Mouse (Mus musculus): Measurements from ENCODE around the gene Fcer2a. TPM values are rescaled to one million over a fixed set of nuclear protein-coding genes. Genes with fewer than 3 reads are reported as not detected.

Fcer2a gene
- polyA plus RNA-seq, 1 experiment from 2014 or later = 0.37 TPM

GRCm38 (mm10) chr8:3671980-3672491 lies 21.9 kb downstream of the Fcer2a start, which contains the start of gene Fcor:
Gene Fcor (minus strand): TSS chr8:3672362.
- H3K4me2 ChIP-seq (replicated peaks) = peak within 1 kb of the TSS; percentile 60
- H3K27ac ChIP-seq = peak within 1 kb of the TSS; percentile 68
- H3K4me1 ChIP-seq = peaks cover 2% of the 10 kb centered on the region; the same call in 1 of the 2 replicates
- H3K27me3 ChIP-seq = no peaks in the 10 kb centered on the region; the same call in 1 of the 2 replicates
- WGBS = under 1% methylated on average over 23 of the region's 23 CpGs
- ATAC-seq (ENCODE audit: low FRiP score) = peak; percentile 87
- no peaks in the 10 kb centered on the region for H3K36me3 ChIP-seq
- no peaks in the 10 kb centered on the region for H3K9me3 ChIP-seq (replicated peaks)
- H3K4me3 ChIP-seq = peak within 1 kb of the TSS; percentile 41
- peak within 1 kb of the TSS; percentile 54 for H3K9ac ChIP-seq

- WGBS = 93% methylated on average over 2 of the region's 2 CpGs
- no peak for ATAC-seq (ENCODE audit: low FRiP score)
- Histone ChIP-seq H3K4me2 (replicated peaks) (no peak overlapping the region), H3K9me3 (replicated peaks) (no peaks in the 10 kb centered on the region), H3K36me3 (no peaks in the 10 kb centered on the region), H3K9ac (no peak overlapping the region), H3K4me1 (no peaks in the 10 kb centered on the region; the same call in 1 of the 2 replicates), H3K27me3 (no peaks in the 10 kb centered on the region; the same call in 1 of the 2 replicates), H3K4me3 (no peak overlapping the region), H3K27ac (no peak overlapping the region)
These were observed 23.6 kb downstream of the Fcer2a start for GRCm38 (mm10) chr8:3670388-3670787.

- Histone ChIP-seq H3K9me3 (replicated peaks) (no peaks in the 10 kb centered on the region; the same call in 1 of the 2 replicates), H3K4me2 (replicated peaks) (no peak within 1 kb of the TSS), H3K4me1 (no peaks in the 10 kb centered on the region), H3K27me3 (no peaks in the 10 kb centered on the region; the same call in 1 of the 2 replicates), H3K9ac (no peak within 1 kb of the TSS), H3K27ac (no peak within 1 kb of the TSS), H3K36me3 (no peaks in the 10 kb centered on the region), H3K4me3 (no peak within 1 kb of the TSS)
- 82% methylated on average over 6 of the region's 6 CpGs for WGBS
- ATAC-seq (ENCODE audit: low FRiP score) = no peak
These were observed 28.5 kb downstream of the Fcer2a start, which contains the start of gene Mcemp1 for GRCm38 (mm10) chr8:3665507-3665906. Gene Mcemp1 (plus strand): TSS chr8:3665754.

GRCm38 (mm10) chr8:3664405-3664804 lies 29.6 kb downstream of the Fcer2a start:
- Histone ChIP-seq H3K9me3 (replicated peaks) (no peaks in the 10 kb centered on the region; the same call in 1 of the 2 replicates), H3K4me3 (no peak overlapping the region), H3K36me3 (no peaks in the 10 kb centered on the region), H3K27me3 (no peaks in the 10 kb centered on the region; the same call in 1 of the 2 replicates), H3K9ac (no peak overlapping the region), H3K27ac (no peak overlapping the region), H3K4me1 (no peaks in the 10 kb centered on the region), H3K4me2 (replicated peaks) (no peak overlapping the region)
- WGBS = 66% methylated on average over 4 of the region's 5 CpGs
- no peak for ATAC-seq (ENCODE audit: low FRiP score)

- Histone ChIP-seq H3K9ac (no peak overlapping the region), H3K27me3 (no peaks in the 10 kb centered on the region), H3K9me3 (replicated peaks) (no peaks in the 10 kb centered on the region; the same call in 1 of the 2 replicates), H3K36me3 (no peaks in the 10 kb centered on the region), H3K4me1 (peaks cover 7% of the 10 kb centered on the region), H3K4me3 (no peak overlapping the region), H3K27ac (no peak overlapping the region), H3K4me2 (replicated peaks) (no peak overlapping the region)
- no peak for ATAC-seq (ENCODE audit: low FRiP score)
- WGBS = 79% methylated on average over 8 of the region's 8 CpGs
These were observed 33.1 kb downstream of the Fcer2a start for GRCm38 (mm10) chr8:3660889-3661288.

GRCm38 (mm10) chr8:3656725-3657381 lies 37.1 kb downstream of the Fcer2a start:
- H3K4me2 ChIP-seq (replicated peaks) = peak overlapping the region; percentile 30

GRCm38 (mm10) chr8:3655526-3655925 lies 38.4 kb downstream of the Fcer2a start, which contains the start of gene Retn:
Gene Retn (plus strand): TSS chr8:3655770.
- no peak within 1 kb of the TSS for H3K27ac ChIP-seq
- H3K4me1 ChIP-seq = peaks cover 7% of the 10 kb centered on the region
- H3K9me3 ChIP-seq (replicated peaks) = no peaks in the 10 kb centered on the region
- H3K9ac ChIP-seq = no peak within 1 kb of the TSS
- no peak for ATAC-seq (ENCODE audit: low FRiP score)
- H3K4me3 ChIP-seq = no peak within 1 kb of the TSS
- no peaks in the 10 kb centered on the region for H3K27me3 ChIP-seq
- 69% methylated on average over 3 of the region's 3 CpGs for WGBS
- no peak within 1 kb of the TSS for H3K4me2 ChIP-seq (replicated peaks)
- H3K36me3 ChIP-seq = no peaks in the 10 kb centered on the region

More at GRCm38 (mm10) chr8:3656725-3657381, 37.1 kb downstream of the Fcer2a start:
- Histone ChIP-seq H3K4me3 (no peak overlapping the region), H3K36me3 (no peaks in the 10 kb centered on the region), H3K27me3 (no peaks in the 10 kb centered on the region), H3K4me1 (peaks cover 7% of the 10 kb centered on the region), H3K27ac (no peak overlapping the region), H3K9me3 (replicated peaks) (no peaks in the 10 kb centered on the region), H3K9ac (peak overlapping the region; percentile 32; the same call in 1 of the 2 replicates)
- ATAC-seq (ENCODE audit: low FRiP score) = no peak
- WGBS = 25% methylated on average over 7 of the region's 7 CpGs

- Histone ChIP-seq H3K4me3 (no peak overlapping the region), H3K27ac (no peak overlapping the region), H3K9ac (no peak overlapping the region), H3K27me3 (no peaks in the 10 kb centered on the region), H3K9me3 (replicated peaks) (no peaks in the 10 kb centered on the region), H3K36me3 (no peaks in the 10 kb centered on the region), H3K4me1 (peaks cover 7% of the 10 kb centered on the region), H3K4me2 (replicated peaks) (no peak overlapping the region)
- peak; percentile 23; the same call in 1 of the 2 replicates for ATAC-seq (ENCODE audit: low FRiP score)
- 74% methylated on average over 11 of the region's 11 CpGs for WGBS
These were observed 39.1 kb downstream of the Fcer2a start for GRCm38 (mm10) chr8:3654726-3655508.

- no peak overlapping the region for H3K27ac ChIP-seq
- H3K4me2 ChIP-seq (replicated peaks) = no peak overlapping the region
- H3K9ac ChIP-seq = no peak overlapping the region
- H3K36me3 ChIP-seq = no peaks in the 10 kb centered on the region
- H3K27me3 ChIP-seq = no peaks in the 10 kb centered on the region
- peaks cover 7% of the 10 kb centered on the region for H3K4me1 ChIP-seq
- no peak for ATAC-seq (ENCODE audit: low FRiP score)
- H3K4me3 ChIP-seq = no peak overlapping the region
- H3K9me3 ChIP-seq (replicated peaks) = no peaks in the 10 kb centered on the region
- WGBS = 66% methylated on average over 3 of the region's 3 CpGs
These were observed 41.1 kb downstream of the Fcer2a start for GRCm38 (mm10) chr8:3652845-3653244.

GRCm38 (mm10) chr8:3648990-3649389 lies 45.0 kb downstream of the Fcer2a start:
- no peak for ATAC-seq (ENCODE audit: low FRiP score)
- Histone ChIP-seq H3K4me3 (no peak overlapping the region), H3K27me3 (no peaks in the 10 kb centered on the region), H3K9ac (no peak overlapping the region), H3K27ac (no peak overlapping the region), H3K9me3 (replicated peaks) (no peaks in the 10 kb centered on the region), H3K36me3 (no peaks in the 10 kb centered on the region), H3K4me1 (no peaks in the 10 kb centered on the region), H3K4me2 (replicated peaks) (no peak overlapping the region)
- 36% methylated on average over 1 of the region's 1 CpGs for WGBS

GRCm38 (mm10) chr8:3648268-3648667 lies 45.7 kb downstream of the Fcer2a start:
- Histone ChIP-seq H3K4me3 (no peak overlapping the region), H3K27me3 (no peaks in the 10 kb centered on the region), H3K27ac (no peak overlapping the region), H3K4me1 (no peaks in the 10 kb centered on the region), H3K4me2 (replicated peaks) (no peak overlapping the region), H3K36me3 (no peaks in the 10 kb centered on the region), H3K9ac (no peak overlapping the region), H3K9me3 (replicated peaks) (no peaks in the 10 kb centered on the region)
- no peak for ATAC-seq (ENCODE audit: low FRiP score)
- 64% methylated on average over 2 of the region's 2 CpGs for WGBS

GRCm38 (mm10) chr8:3647561-3647960 lies 46.4 kb downstream of the Fcer2a start:
- Histone ChIP-seq H3K9me3 (replicated peaks) (no peaks in the 10 kb centered on the region), H3K27me3 (no peaks in the 10 kb centered on the region), H3K4me2 (replicated peaks) (no peak overlapping the region), H3K4me1 (no peaks in the 10 kb centered on the region), H3K36me3 (no peaks in the 10 kb centered on the region), H3K9ac (no peak overlapping the region), H3K4me3 (no peak overlapping the region), H3K27ac (no peak overlapping the region)
- ATAC-seq (ENCODE audit: low FRiP score) = no peak
- WGBS = 77% methylated on average over 4 of the region's 4 CpGs

All from hindbrain, embryonic 12.5 days (tissue).